Mouse (Mus musculus) T-cell, adult 66 days (primary cell): ENCODE data around the gene Hmces. TPM values are rescaled to one million over a fixed set of nuclear protein-coding genes. Genes with fewer than 3 reads are reported as not detected.

ENCODE experiments used
- total RNA-seq, 2 experiments: library from RNA; stranded (reverse); gene quantifications; 3 replicates in 1 of 2; 4 replicates in 1 of 2; pipeline ENCODE4 v1.2.4; 2023

The Hmces gene
- total RNA-seq = 10 to 100 TPM; 33.2 to 38.7 TPM

DNA sequence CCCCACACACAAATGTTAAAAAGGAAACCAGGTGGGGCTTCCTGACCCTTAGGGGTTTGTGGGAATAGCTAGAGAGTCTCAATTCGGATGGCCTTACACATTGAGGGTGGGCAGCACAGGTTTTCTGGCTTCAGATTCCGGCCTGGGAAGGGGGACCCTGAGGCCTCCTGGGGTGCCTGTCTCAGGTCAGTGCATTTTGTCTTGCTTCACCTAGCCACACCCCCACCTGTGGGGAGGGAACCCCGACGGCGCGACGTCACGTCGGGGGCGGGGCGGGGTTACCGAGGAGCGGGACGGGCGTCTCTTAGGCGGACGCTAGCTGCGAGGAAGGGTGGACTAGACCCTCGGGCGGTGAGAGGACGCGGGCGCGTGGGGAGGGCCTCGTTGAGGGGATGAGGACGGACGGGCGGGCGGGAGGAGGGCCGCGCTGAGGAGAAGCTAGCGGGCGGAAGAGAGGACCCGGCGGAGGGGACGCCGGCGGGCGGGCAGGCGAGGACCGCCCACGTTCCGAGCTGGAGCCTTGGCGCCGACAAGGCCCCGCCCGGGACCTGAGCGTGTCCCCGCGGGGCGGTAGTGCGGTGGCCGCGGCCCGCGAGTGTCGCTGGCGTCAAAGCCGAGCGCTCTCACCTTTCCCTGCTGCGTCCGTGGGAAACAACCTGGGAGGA, at the start of gene Hmces:
Hmces (plus strand) TSS at position 275 of the 665 bp plus-strand sequence.

DNA sequence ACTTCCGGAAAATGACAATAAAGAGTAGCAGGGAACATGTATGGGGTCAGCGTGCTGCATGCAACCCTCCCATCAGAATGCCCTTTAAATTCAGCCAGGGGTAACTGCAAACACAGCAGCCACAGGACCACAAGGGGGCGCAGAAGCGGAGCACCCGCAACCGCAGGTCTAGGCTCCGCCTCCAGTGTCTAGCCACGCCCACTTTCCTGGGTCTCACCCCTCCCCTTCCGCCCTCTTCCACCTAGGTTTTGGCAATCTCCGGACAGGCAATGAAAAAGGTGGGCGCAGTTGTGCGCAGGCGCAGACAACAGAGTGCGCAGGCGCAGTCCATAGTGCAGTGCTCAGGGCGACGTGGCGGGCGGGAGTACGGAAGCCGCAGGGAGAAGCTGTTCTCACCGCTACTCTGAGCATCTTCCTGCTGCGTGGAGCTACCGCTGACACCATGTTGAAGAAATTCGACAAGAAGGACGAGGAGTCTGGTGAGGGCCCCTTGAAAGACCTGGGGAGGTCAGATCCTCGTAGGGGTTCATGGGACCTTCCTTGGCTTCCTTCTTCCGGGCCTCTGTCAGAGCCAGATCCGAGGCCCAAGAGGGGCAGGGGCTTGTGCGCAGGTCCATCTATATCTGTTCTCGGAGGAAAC, 26.0 kb upstream of the Hmces start, which contains the start of gene Copg1:
Copg1 (plus strand) TSS at position 221 of the 640 bp plus-strand sequence.

DNA sequence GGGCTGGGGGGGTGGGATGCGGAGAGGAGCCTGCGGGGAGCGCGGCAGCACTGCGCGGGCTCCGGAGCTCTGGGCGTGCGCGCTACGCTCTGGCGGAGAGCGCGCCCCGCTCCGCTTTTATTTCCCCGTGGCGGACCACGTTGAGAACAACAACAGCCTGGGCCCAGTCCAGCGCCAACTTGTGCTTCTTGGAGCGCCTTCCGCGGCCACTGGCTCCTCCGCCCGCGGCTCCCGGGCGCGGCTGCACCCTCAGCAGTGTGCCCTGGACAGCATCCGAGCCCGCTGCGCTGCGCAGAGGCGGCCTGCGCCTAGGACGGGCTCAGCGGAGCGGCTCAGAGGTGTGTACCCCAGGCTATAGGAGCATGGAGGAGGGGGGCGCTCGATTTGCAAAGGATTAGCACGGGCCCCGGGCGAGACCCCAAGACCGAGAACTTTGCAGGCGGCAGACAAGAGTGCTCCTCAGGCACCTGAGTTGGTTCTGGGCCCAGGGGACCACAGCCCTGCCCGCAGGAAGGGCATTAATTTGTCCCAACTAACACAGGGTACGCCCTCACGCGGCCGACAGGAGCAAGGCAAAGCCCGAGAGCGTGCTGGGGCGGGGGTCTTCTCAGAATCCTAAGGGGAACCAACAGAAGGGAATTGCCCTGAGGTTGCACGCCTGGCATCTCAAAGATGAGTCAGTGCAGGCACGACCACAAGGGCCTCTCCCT, 68.0 kb downstream of the Hmces start, which contains the start of gene H1fx:
H1fx (minus strand) TSS at position 91 of the 710 bp plus-strand sequence.

Other genes starting within 250 kb of the Hmces start
- gene Aplf, start 241.7 kb upstream of the Hmces start, total RNA-seq = 1 to 10 TPM; 4.4 to 5.5 TPM
- not detected for gene Efcc1, start 183.1 kb upstream of the Hmces start, total RNA-seq
- gene Gp9, start 135.9 kb upstream of the Hmces start, total RNA-seq = not detected
- 10 to 100 TPM; 39.3 to 40.9 TPM for gene Rab43, start 101.8 kb upstream of the Hmces start, total RNA-seq
- gene Gm45140, start 78.1 kb upstream of the Hmces start, total RNA-seq = 1 to 10 TPM; 4.9 to 8.7 TPM
- 100 to 1,000 TPM in 1 of 2 experiments, 10 to 100 TPM in 1; 99.2 to 114 TPM for gene Isy1, start 75.1 kb upstream of the Hmces start, total RNA-seq
- gene Cnbp, start 62.8 kb upstream of the Hmces start, total RNA-seq = 100 to 1,000 TPM; 530 to 534 TPM
- gene Copg1, start 26.1 kb upstream of the Hmces start, total RNA-seq = 100 to 1,000 TPM; 174 to 183 TPM
- 1 to 10 TPM; 1.5 to 1.6 TPM for gene H1fx, start 67.7 kb downstream of the Hmces start, total RNA-seq
- 100 to 1,000 TPM; 141 to 159 TPM for gene Rab7, start 131.3 kb downstream of the Hmces start, total RNA-seq
- gene Rpn1, start 170.5 kb downstream of the Hmces start, total RNA-seq = 100 to 1,000 TPM; 115 to 123 TPM